ENCODE assay signal across 8 mouse cellular contexts in the genomic region with DNA sequence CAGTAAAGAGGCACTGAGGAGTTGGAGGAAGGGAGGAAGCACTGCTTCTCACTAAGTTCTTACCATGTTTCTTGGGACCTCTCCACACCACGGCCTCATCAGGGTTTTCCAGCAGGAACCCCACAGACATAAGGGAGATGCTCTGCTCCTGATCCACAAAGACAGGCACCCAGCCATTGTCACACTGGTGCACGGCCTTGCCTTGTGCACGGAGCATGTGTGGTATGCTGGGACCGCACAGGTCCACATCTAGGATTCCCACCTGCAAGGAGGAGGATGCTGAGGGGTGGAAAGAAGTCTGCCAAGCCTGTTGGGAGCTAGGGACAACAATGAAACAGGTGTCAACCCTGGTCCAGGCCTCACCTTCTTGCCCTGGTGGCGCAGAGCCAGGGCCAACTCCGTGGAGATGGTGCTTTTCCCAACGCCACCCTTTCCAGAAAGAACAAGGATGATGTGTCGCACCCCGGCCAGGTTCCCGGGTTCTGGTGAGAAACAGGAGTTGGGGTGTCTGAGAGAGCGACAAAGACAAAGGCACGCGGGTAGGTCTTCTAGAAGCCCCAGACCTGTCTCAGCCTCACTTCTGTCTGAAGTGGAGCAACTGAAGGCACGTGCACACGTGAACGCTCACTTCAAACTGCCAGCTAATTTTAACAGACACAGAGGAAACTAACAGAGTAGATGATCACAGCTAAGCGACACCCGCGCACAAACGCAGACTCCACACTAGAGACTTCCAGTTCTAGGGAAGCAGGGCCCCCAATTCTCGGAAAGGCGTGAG. TPM values are rescaled to one million over a fixed set of nuclear protein-coding genes. Genes with fewer than 3 reads are reported as not detected.
DNase-seq lines count a peak whose midpoint lies in the region; ATAC-seq and TF ChIP-seq lines count a peak whose summit lies in the region.

No protein-coding gene starts in this region.

- no peak overlapping the region for H3K27ac ChIP-seq in neural tube, embryonic 11.5 days (ENCODE audit: low read depth, low read length)
- H3K27ac ChIP-seq in limb, embryonic 14.5 days (replicated peaks; ENCODE audit: low read depth, low read length), result no peak overlapping the region; the same call in 1 of the 2 replicates
- no peak overlapping the region for H3K27ac ChIP-seq in stomach, embryonic 16.5 days (ENCODE audit: low read length)

- peak overlapping the region; percentile 61 for H3K9ac ChIP-seq in neural tube, embryonic 11.5 days (ENCODE audit: low read length)
- peak overlapping the region; percentile 66 for H3K9ac ChIP-seq in limb, embryonic 14.5 days (ENCODE audit: low read depth, low read length, severe bottlenecking)
- H3K9ac ChIP-seq in stomach, embryonic 16.5 days (ENCODE audit: low read length), result peak overlapping the region; percentile 71

- whole genome bisulfite sequencing in neural tube, embryonic 11.5 days, result 24% methylated on average over 22 of the region's 22 CpGs
- 23% methylated on average over 22 of the region's 22 CpGs for WGBS in limb, embryonic 14.5 days
- WGBS in stomach, embryonic 16.5 days, result 21% methylated on average over 22 of the region's 22 CpGs

- H3K4me3 ChIP-seq in neural tube, embryonic 11.5 days (ENCODE audit: low read depth, low read length), result peak overlapping the region; percentile 64
- peak overlapping the region; percentile 78 for H3K4me3 ChIP-seq in limb, embryonic 14.5 days (replicated peaks; ENCODE audit: low read length)
- H3K4me3 ChIP-seq in stomach, embryonic 16.5 days (replicated peaks; ENCODE audit: low read length), result peak overlapping the region; percentile 81

- peaks cover 7% of the 10 kb centered on the region for H3K36me3 ChIP-seq in neural tube, embryonic 11.5 days (ENCODE audit: control insufficient read depth, insufficient read depth, low read length)
- peaks cover 28% of the 10 kb centered on the region for H3K36me3 ChIP-seq in limb, embryonic 14.5 days (ENCODE audit: control insufficient read depth, insufficient read depth, low read length)
- H3K36me3 ChIP-seq in stomach, embryonic 16.5 days (ENCODE audit: control insufficient read depth, insufficient read depth, low read length), result no peaks in the 10 kb centered on the region; the same call in 1 of the 2 replicates

- no peak for ATAC-seq in neural tube, embryonic 11.5 days (ENCODE audit: insufficient read depth, low FRiP score, low TSS enrichment)
- ATAC-seq in limb, embryonic 14.5 days (ENCODE audit: low FRiP score, low read depth), result no peak
- ATAC-seq in stomach, embryonic 16.5 days (ENCODE audit: insufficient read depth, low FRiP score), result no peak

- H3K9me3 ChIP-seq in neural tube, embryonic 11.5 days (ENCODE audit: control insufficient read depth, low read length), result no peaks in the 10 kb centered on the region
- H3K9me3 ChIP-seq in limb, embryonic 14.5 days (ENCODE audit: control insufficient read depth, low read length), result no peaks in the 10 kb centered on the region
- no peaks in the 10 kb centered on the region for H3K9me3 ChIP-seq in stomach, embryonic 16.5 days (replicated peaks; ENCODE audit: control insufficient read depth, low read length)

- no peak for TF ChIP-seq POLR2A in limb, embryonic 14.5 days (IDR thresholded peaks at IDR 0.05; ENCODE audit: borderline replicate concordance, extremely low read depth, insufficient read depth, insufficient read length)

- DNase-seq in cerebellum, adult 11-12 months, result peak; percentile 73
- no peak for DNase-seq in cerebellum, postnatal 36 days
- no peak for DNase-seq in neural tube, embryonic 11.5 days (ENCODE audit: low spot score)
- DNase-seq in neural tube, embryonic 10.5 days (ENCODE audit: extremely low spot score, low spot score), result no peak
- DNase-seq in limb, embryonic 14.5 days (ENCODE audit: low spot score), result no peak
- no peak for DNase-seq in retina, embryonic 14.5 days (ENCODE audit: low spot score)
- no peak for DNase-seq in frontal cortex, postnatal 36 days (ENCODE audit: low spot score in 2 of 2)

- H3K4me1 ChIP-seq in neural tube, embryonic 11.5 days (ENCODE audit: control insufficient read depth, insufficient read depth, low read length), result peaks cover 14% of the 10 kb centered on the region
- peaks cover 15% of the 10 kb centered on the region for H3K4me1 ChIP-seq in limb, embryonic 14.5 days (ENCODE audit: control insufficient read depth, insufficient read depth, low read length)
- H3K4me1 ChIP-seq in stomach, embryonic 16.5 days (ENCODE audit: control insufficient read depth, insufficient read depth, low read length), result peaks cover 18% of the 10 kb centered on the region

- H3K4me2 ChIP-seq in neural tube, embryonic 11.5 days (ENCODE audit: low read depth), result peak overlapping the region; percentile 86
- peak overlapping the region; percentile 90 for H3K4me2 ChIP-seq in limb, embryonic 14.5 days (replicated peaks; ENCODE audit: low read depth, low read length, severe bottlenecking)
- H3K4me2 ChIP-seq in stomach, embryonic 16.5 days (ENCODE audit: low read depth, low read length), result peak overlapping the region; percentile 63

- H3K27me3 ChIP-seq in neural tube, embryonic 11.5 days (ENCODE audit: control insufficient read depth, insufficient read depth, low read length), result no peaks in the 10 kb centered on the region
- H3K27me3 ChIP-seq in limb, embryonic 14.5 days (ENCODE audit: control insufficient read depth, insufficient read depth, low read length), result no peaks in the 10 kb centered on the region
- no peaks in the 10 kb centered on the region for H3K27me3 ChIP-seq in stomach, embryonic 16.5 days (ENCODE audit: control insufficient read depth, insufficient read depth, low read length)

RNA-seq across cellular contexts. Expression of a gene that starts 0.6 kb away (rescaled TPM):
- polyA plus RNA-seq in neural tube, embryonic 11.5 days (2014; fragmentation: Nextera tagmentation; extraction: Ambion mirVana), result 82.3 and 88.8 TPM in 2 replicates
- polyA plus RNA-seq in limb, embryonic 14.5 days (2012; rRNA removed), result 27.4 and 31.2 TPM in 2 replicates
- polyA plus RNA-seq in limb, embryonic 14.5 days (2014; fragmentation: Nextera tagmentation; extraction: Ambion mirVana), result 54.0 and 55.5 TPM in 2 replicates
- polyA plus RNA-seq in stomach, embryonic 16.5 days (2015; fragmentation: Nextera tagmentation; extraction: Ambion mirVana), result 44.1 and 47.9 TPM in 2 replicates

RNA-seq across cellular contexts. Expression of a gene that starts 0.9 kb away (rescaled TPM):
- 45.2 and 49.6 TPM in 2 replicates for polyA plus RNA-seq in neural tube, embryonic 11.5 days (2014; fragmentation: Nextera tagmentation; extraction: Ambion mirVana)
- 49.6 and 53.4 TPM in 2 replicates for polyA plus RNA-seq in limb, embryonic 14.5 days (2012; rRNA removed)
- 39.4 and 40.8 TPM in 2 replicates for polyA plus RNA-seq in limb, embryonic 14.5 days (2014; fragmentation: Nextera tagmentation; extraction: Ambion mirVana)
- 31.5 and 32.7 TPM in 2 replicates for polyA plus RNA-seq in stomach, embryonic 16.5 days (2015; fragmentation: Nextera tagmentation; extraction: Ambion mirVana)

RNA-seq across cellular contexts. Expression of a gene that starts 9.3 kb away (rescaled TPM):
- 28.9 and 29.7 TPM in 2 replicates for polyA plus RNA-seq in neural tube, embryonic 11.5 days (2014; fragmentation: Nextera tagmentation; extraction: Ambion mirVana)
- 39.1 and 43.9 TPM in 2 replicates for polyA plus RNA-seq in limb, embryonic 14.5 days (2012; rRNA removed)
- polyA plus RNA-seq in limb, embryonic 14.5 days (2014; fragmentation: Nextera tagmentation; extraction: Ambion mirVana), result 28.7 and 28.9 TPM in 2 replicates
- polyA plus RNA-seq in stomach, embryonic 16.5 days (2015; fragmentation: Nextera tagmentation; extraction: Ambion mirVana), result 32.3 and 33.5 TPM in 2 replicates

RNA-seq across cellular contexts. Expression of a gene that starts 9.4 kb away (rescaled TPM):
- 75.3 and 81.6 TPM in 2 replicates for polyA plus RNA-seq in neural tube, embryonic 11.5 days (2014; fragmentation: Nextera tagmentation; extraction: Ambion mirVana)
- 101 and 121 TPM in 2 replicates for polyA plus RNA-seq in limb, embryonic 14.5 days (2012; rRNA removed)
- 82.1 and 82.7 TPM in 2 replicates for polyA plus RNA-seq in limb, embryonic 14.5 days (2014; fragmentation: Nextera tagmentation; extraction: Ambion mirVana)
- polyA plus RNA-seq in stomach, embryonic 16.5 days (2015; fragmentation: Nextera tagmentation; extraction: Ambion mirVana), result 91.2 and 96.2 TPM in 2 replicates

RNA-seq across cellular contexts. Expression of a gene that starts 10.8 kb away (rescaled TPM):
- polyA plus RNA-seq in neural tube, embryonic 11.5 days (2014; fragmentation: Nextera tagmentation; extraction: Ambion mirVana), result 38.4 and 57.1 TPM in 2 replicates
- polyA plus RNA-seq in limb, embryonic 14.5 days (2012; rRNA removed), result 30.3 and 36.5 TPM in 2 replicates
- polyA plus RNA-seq in limb, embryonic 14.5 days (2014; fragmentation: Nextera tagmentation; extraction: Ambion mirVana), result 47.6 and 48.4 TPM in 2 replicates
- 63.1 and 64.8 TPM in 2 replicates for polyA plus RNA-seq in stomach, embryonic 16.5 days (2015; fragmentation: Nextera tagmentation; extraction: Ambion mirVana)
